Mouse (Mus musculus): Measurements from ENCODE around the gene Arap2.

DNA sequence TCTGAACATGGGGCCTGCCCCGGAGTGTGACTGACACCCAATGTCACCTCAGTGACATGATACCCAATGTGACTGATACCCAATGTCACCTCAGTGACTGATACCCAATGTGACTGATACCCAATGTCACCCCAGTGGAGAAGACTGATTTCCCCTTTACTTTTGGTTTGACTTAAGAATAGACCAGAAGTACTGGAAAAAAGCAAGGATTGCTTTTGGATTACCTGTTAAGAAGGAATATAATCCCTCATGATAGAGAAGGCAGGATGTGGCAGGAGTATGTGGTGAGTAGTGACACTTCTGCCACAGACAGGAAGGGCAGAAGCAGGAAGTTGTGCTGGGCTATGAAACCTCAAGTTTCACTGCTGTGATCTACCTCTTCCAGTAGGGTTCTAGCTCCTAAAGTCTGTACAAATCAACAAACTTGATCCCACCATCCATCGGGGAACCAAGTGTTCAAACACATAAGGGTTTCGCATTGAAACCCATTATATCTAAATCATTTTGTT is 191.6 kb downstream of the Arap2 start:
- no peak for TF ChIP-seq CTCF (IDR thresholded peaks at IDR 0.05; ENCODE audit: low read depth)
- no peak for TF ChIP-seq EP300 (IDR thresholded peaks at IDR 0.05; ENCODE audit: low read depth)
